Mouse (Mus musculus) liver, embryonic 14.5 days (tissue): ENCODE measurements around the gene Cct5. TPM values are rescaled to one million over a fixed set of nuclear protein-coding genes. Genes with fewer than 3 reads are reported as not detected.

Source experiments
- ATAC-seq: fragments of 200-750 bp; cut with Nextera tagmentation; 2 replicates; pipeline ENCODE4 v1.8.0; 2017; ENCODE audit warnings: moderate number of reproducible peaks, mild to moderate bottlenecking, moderate library complexity; ENCODE audit not compliant: insufficient read depth
- DNase-seq, 3 experiments: peaks; one replicate each; pipeline ENCODE4 v3.0.0-alpha.2; 2012 to 2013; ENCODE audit warnings: low read depth in 3 of 3, low spot score in 3 of 3
- H3K27ac ChIP-seq: fragments of 300-500 bp; sonication (generic); 2 replicates; pipeline ENCODE4 v1.5.1; 2014; ENCODE audit warnings: moderate library complexity, mild to moderate bottlenecking, control low read depth, inconsistent platforms
- H3K27me3 ChIP-seq: fragments of 300-500 bp; sonication (generic); 2 replicates; pipeline ENCODE4 v1.6.1; 2014; ENCODE audit warnings: mild to moderate bottlenecking, low read length, moderate library complexity; ENCODE audit not compliant: control insufficient read depth, insufficient read depth
- H3K36me3 ChIP-seq: fragments of 300-500 bp; sonication (generic); replicated peaks from 2 replicates; pipeline ENCODE4 v1.6.1; 2014; ENCODE audit warnings: low read depth; ENCODE audit not compliant: control insufficient read depth, insufficient read depth
- H3K4me1 ChIP-seq, 2 experiments: fragments of 200-500 bp in 1 of 2; fragments of 300-500 bp in 1 of 2; sonication (generic) in 1 of 2; replicated peaks; 2 replicates each; pipeline ENCODE4 v1.6.1; 2012 to 2014; ENCODE audit warnings: antibody characterized with exemption in 1 of 2, inconsistent platforms in 1 of 2, low read length in 1 of 2; ENCODE audit not compliant: control insufficient read depth in 2 of 2, insufficient read depth in 2 of 2
- H3K4me2 ChIP-seq: fragments of 300-500 bp; sonication (generic); 2 replicates; pipeline ENCODE4 v1.6.1; 2014; ENCODE audit warnings: low read depth, mild to moderate bottlenecking, control low read depth, moderate library complexity
- H3K4me3 ChIP-seq, 2 experiments: fragments of 200-500 bp in 1 of 2; fragments of 300-500 bp in 1 of 2; sonication (generic) in 1 of 2; 2 replicates each; pipeline ENCODE4 v1.5.1; 2012 to 2014; ENCODE audit warnings: low read depth in 2 of 2, low read length in 2 of 2, mild to moderate bottlenecking in 2 of 2, control low read depth in 1 of 2, inconsistent platforms in 1 of 2, moderate library complexity in 1 of 2; ENCODE audit not compliant: insufficient read depth in 1 of 2
- H3K9ac ChIP-seq: fragments of 300-500 bp; sonication (generic); replicated peaks from 2 replicates; pipeline ENCODE4 v1.6.1; 2014; ENCODE audit warnings: mild to moderate bottlenecking, control low read depth, moderate library complexity
- H3K9me3 ChIP-seq: fragments of 300-500 bp; sonication (generic); 2 replicates; pipeline ENCODE4 v1.6.1; 2016; ENCODE audit warnings: low read length, mixed read lengths; ENCODE audit not compliant: control insufficient read depth
- CTCF ChIP-seq: IDR thresholded peaks from 2 replicates; pipeline ENCODE4 v1.5.1; 2016; ENCODE audit warnings: antibody characterized with exemption, low read depth, control low read depth
- EP300 ChIP-seq: IDR thresholded peaks from 2 replicates; pipeline ENCODE4 v1.6.1; 2016; ENCODE audit warnings: antibody characterized with exemption, low read depth
- WGBS: fragments of 180-500 bp; shearing (Covaris S2); extraction: QIAGEN DNeasy Blood & Tissue Kit; methylation state at CpG from one replicate; pipeline ENCODE4 v1.1.7; 2014; ENCODE audit not compliant: insufficient replicate concordance; 5-methylcytosine and 5-hydroxymethylcytosine counted together
- polyA plus RNA-seq, 2 experiments: library from polyadenylated mRNA; depleted of rRNA in 1 of 2; stranded (reverse) in 1 of 2; unstranded in 1 of 2; fragments of >200 nt; fragmentation: Nextera tagmentation in 1 of 2; extraction: Ambion mirVana in 1 of 2; gene quantifications; 2 replicates each; pipeline versions ENCODE4 v1.2.1 to v1.2.3; 2012 to 2014

Cct5 gene
- polyA plus RNA-seq, 2 experiments: 167 to 341 TPM

DNA sequence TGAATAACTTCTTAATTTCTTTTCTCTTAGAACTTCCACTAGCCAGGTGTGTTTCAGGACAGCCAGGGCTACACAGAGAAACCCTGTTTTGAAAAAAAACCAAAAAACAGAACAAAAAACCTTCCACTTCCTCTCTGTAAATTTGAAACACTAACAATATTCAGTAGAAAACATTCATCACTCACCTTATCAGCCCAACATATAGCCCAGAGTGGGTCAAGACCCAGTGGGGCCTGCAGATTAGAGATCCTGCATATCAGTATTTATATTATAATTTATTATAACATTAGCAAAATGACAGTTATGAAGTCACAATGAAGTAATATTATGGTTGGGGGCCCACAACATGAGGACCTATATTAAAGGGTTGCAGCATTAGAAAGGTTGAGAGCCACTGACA is 27.9 kb downstream of the Cct5 start:
- TF ChIP-seq CTCF (no peak), EP300 (no peak)
- no peak overlapping the region for H3K27ac ChIP-seq
- H3K4me3 ChIP-seq: no peak overlapping the region
- peaks cover 9 to 28% of the 10 kb centered on the region in 2 experiments for H3K4me1 ChIP-seq
- DNase-seq (no peak), ATAC-seq (peak; percentile 66; the same call in 1 of the 2 replicates)
- no peaks in the 10 kb centered on the region for H3K27me3 ChIP-seq
- no peaks in the 10 kb centered on the region for H3K36me3 ChIP-seq
- no peak overlapping the region for H3K4me2 ChIP-seq
- H3K9me3 ChIP-seq: no peaks in the 10 kb centered on the region
- no peak overlapping the region for H3K9ac ChIP-seq

- no peak overlapping the region; the same call in 1 of the 2 replicates for H3K27ac ChIP-seq
These were observed 28.3 kb downstream of the Cct5 start for GRCm38 (mm10) chr15:31573287-31573686.

DNA sequence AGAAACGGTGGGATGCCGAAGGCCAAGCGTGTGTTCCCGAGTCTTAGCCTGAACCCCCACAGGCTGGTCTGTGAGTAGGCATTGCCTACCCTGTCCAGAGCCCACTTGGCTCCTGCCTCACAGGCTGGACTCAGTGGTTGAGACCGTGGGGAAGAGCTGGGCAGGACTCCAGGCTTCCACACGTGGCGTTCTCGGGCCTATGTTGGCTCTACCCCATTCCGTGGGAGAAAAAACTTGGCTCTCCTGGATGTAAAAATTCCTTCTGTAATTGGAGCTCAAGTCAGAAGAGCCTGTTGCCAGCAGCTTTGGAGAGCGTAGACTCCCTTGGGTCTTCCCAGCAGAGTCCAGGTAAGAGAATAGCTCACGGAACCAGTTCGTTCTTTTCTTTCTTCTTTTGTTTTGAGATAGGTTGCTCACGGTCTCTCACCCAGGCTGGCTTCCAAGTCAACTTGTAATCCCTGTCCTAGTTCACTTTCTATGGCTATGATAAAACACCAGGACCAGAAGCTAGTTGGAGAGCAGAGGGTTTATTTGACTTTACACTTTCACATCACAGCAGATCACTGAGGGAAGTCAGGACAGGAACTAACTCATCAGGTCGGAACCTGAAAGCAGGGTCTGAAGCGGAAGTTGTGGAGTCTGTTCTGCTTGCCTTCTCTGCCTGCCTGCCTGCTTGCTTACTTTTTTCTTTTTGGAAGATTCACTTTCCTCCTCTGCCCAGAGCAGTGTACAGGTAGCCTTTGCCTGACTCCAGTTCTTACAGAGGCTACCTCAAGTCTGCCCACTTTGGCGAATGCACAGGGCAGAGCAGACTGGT is 29.5 kb downstream of the Cct5 start:
- no peak for DNase-seq
- Histone ChIP-seq H3K27ac (no peak overlapping the region), H3K9me3 (no peaks in the 10 kb centered on the region), H3K4me2 (no peak overlapping the region), H3K9ac (no peak overlapping the region), H3K4me3 (no peak overlapping the region), H3K36me3 (no peaks in the 10 kb centered on the region), H3K4me1 (peaks cover 9 to 30% of the 10 kb centered on the region in 2 experiments), H3K27me3 (no peaks in the 10 kb centered on the region)
- ATAC-seq: no peak
- 75% methylated on average over 16 of the region's 16 CpGs for WGBS
- no peak for TF ChIP-seq CTCF
- TF ChIP-seq EP300: no peak

More at GRCm38 (mm10) chr15:31573287-31573686, 28.3 kb downstream of the Cct5 start:
- peak in 1 of 3 experiments; percentile 28 for DNase-seq
- H3K9ac ChIP-seq: no peak overlapping the region
- peaks cover 9 to 28% of the 10 kb centered on the region in 2 experiments for H3K4me1 ChIP-seq
- no peak overlapping the region for H3K4me3 ChIP-seq
- 17% methylated on average over 4 of the region's 4 CpGs for WGBS
- TF ChIP-seq EP300: peak; percentile 80
- TF ChIP-seq CTCF: no peak
- no peak overlapping the region for H3K4me2 ChIP-seq
- peak; percentile 83 for ATAC-seq
- H3K9me3 ChIP-seq: no peaks in the 10 kb centered on the region
- no peaks in the 10 kb centered on the region for H3K27me3 ChIP-seq
- no peaks in the 10 kb centered on the region for H3K36me3 ChIP-seq

DNA sequence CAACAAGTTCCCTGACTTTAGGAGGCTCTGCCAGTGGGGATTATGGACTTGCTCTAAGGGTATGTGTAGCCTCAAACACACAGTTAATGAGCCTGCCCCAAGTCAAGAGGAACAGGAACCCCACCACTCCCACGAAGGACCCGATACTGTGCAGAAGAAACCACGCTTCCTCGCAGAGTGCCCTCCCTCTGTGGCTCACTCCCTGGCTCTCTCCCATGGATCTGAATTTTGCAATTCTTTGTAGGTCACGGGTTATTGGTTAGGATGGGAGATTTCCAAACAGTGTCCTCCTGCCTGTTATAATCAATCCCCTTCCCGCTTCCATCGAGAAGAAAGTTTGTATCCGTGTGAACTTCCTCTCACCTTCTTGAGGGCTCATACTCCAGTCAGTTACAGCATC is 30.6 kb downstream of the Cct5 start:
- no peak overlapping the region for H3K4me2 ChIP-seq
- WGBS: 54% methylated on average over 8 of the region's 8 CpGs
- no peak overlapping the region for H3K9ac ChIP-seq
- no peaks in the 10 kb centered on the region for H3K27me3 ChIP-seq
- no peak for ATAC-seq
- no peak overlapping the region for H3K27ac ChIP-seq
- H3K4me3 ChIP-seq: no peak overlapping the region
- H3K36me3 ChIP-seq: no peaks in the 10 kb centered on the region
- peaks cover 9 to 31% of the 10 kb centered on the region in 2 experiments for H3K4me1 ChIP-seq
- TF ChIP-seq CTCF (no peak), EP300 (no peak)
- DNase-seq: no peak
- H3K9me3 ChIP-seq: no peaks in the 10 kb centered on the region

DNA sequence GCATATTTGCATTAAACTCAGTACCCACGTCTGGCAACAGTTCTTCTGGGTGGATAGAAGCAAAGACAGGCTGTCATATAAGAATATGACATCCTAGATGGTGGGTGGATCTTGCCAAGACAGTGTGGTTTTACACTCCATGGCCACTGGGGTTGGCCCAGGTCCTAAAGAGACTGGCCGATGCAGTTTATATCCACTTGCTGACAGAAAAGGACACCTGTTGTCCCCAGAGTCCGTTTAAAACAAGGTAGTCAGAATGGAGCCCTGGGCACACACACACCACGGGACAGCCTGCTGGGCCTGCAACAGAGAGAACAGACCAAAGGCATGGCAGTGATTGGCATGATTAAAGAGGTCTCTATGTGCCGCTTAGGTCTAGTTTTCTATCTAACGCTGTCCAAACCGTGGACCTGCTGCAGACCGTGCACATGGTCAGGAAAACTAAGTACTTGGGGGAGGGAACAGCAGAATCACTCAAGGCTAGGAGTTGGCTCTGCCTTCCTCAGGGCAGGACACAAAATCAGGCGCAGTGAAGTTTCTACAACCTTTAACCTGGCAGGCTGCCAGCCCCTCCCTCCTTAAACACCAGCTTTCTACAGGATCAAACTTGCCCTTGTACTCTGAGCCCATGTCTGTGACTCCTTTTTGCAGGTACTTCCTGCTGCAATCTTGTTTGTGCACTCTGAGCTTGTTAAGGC is 32.1 kb downstream of the Cct5 start:
- H3K27ac ChIP-seq: no peak overlapping the region
- TF ChIP-seq EP300 (no peak), CTCF (no peak)
- no peak overlapping the region for H3K9ac ChIP-seq
- no peak overlapping the region for H3K4me3 ChIP-seq
- DNase-seq: no peak
- no peak for ATAC-seq
- peaks cover 9 to 31% of the 10 kb centered on the region in 2 experiments for H3K4me1 ChIP-seq
- H3K4me2 ChIP-seq: peak overlapping the region; percentile 20; the same call in 1 of the 2 replicates
- H3K9me3 ChIP-seq: no peaks in the 10 kb centered on the region
- H3K27me3 ChIP-seq: no peaks in the 10 kb centered on the region
- 59% methylated on average over 9 of the region's 9 CpGs for WGBS
- H3K36me3 ChIP-seq: no peaks in the 10 kb centered on the region
